Mouse (Mus musculus) hindbrain, embryonic 11.5 days (tissue): ENCODE data around the gene Ugt1a6b. TPM values are rescaled to one million over a fixed set of nuclear protein-coding genes. Genes with fewer than 3 reads are reported as not detected.

Source experiments
- ATAC-seq: fragments of 200-750 bp; cut with Nextera tagmentation; 2 replicates; pipeline ENCODE4 v1.8.0; 2017; ENCODE audit warnings: mild to moderate bottlenecking, moderate TSS enrichment, moderate library complexity; ENCODE audit not compliant: low FRiP score
- DNase-seq: peaks from one replicate; pipeline ENCODE4 v3.0.0-alpha.2; 2015; ENCODE audit warnings: low spot score
- H3K27ac ChIP-seq: fragments of 300-500 bp; sonication (generic); 2 replicates; pipeline ENCODE4 v1.5.1; 2014; ENCODE audit warnings: mild to moderate bottlenecking, low read depth, low read length
- H3K27me3 ChIP-seq: fragments of 300-500 bp; sonication (generic); 2 replicates; pipeline ENCODE4 v1.6.1; 2014; ENCODE audit warnings: mild to moderate bottlenecking, low read length, moderate library complexity, mixed read lengths; ENCODE audit not compliant: control insufficient read depth, insufficient read depth
- H3K36me3 ChIP-seq: fragments of 300-500 bp; sonication (generic); 2 replicates; pipeline ENCODE4 v1.6.1; 2014; ENCODE audit warnings: mild to moderate bottlenecking, low read length, moderate library complexity, mixed read lengths; ENCODE audit not compliant: control insufficient read depth, insufficient read depth
- H3K4me1 ChIP-seq: fragments of 300-500 bp; sonication (generic); replicated peaks from 2 replicates; pipeline ENCODE4 v1.6.1; 2014; ENCODE audit warnings: low read length, mixed read lengths; ENCODE audit not compliant: control insufficient read depth, insufficient read depth
- H3K4me2 ChIP-seq: fragments of 300-500 bp; sonication (generic); replicated peaks from 2 replicates; pipeline ENCODE4 v1.6.1; 2014; ENCODE audit warnings: mild to moderate bottlenecking, low read depth, low read length
- H3K4me3 ChIP-seq: fragments of 300-500 bp; sonication (generic); 2 replicates; pipeline ENCODE4 v1.5.1; 2014; ENCODE audit warnings: low read depth, low read length
- H3K9ac ChIP-seq: fragments of 300-500 bp; sonication (generic); 2 replicates; pipeline ENCODE4 v1.6.1; 2014; ENCODE audit warnings: low read depth, low read length
- H3K9me3 ChIP-seq: fragments of 300-500 bp; sonication (generic); 2 replicates; pipeline ENCODE4 v1.6.1; 2016; ENCODE audit warnings: low read length; ENCODE audit not compliant: control insufficient read depth
- WGBS: fragments of 180-500 bp; shearing (Covaris S2); extraction: QIAGEN DNeasy Blood & Tissue Kit; methylation state at CpG from one replicate; pipeline ENCODE4 v1.1.7; 2014; 5-methylcytosine and 5-hydroxymethylcytosine counted together
- polyA plus RNA-seq: library from polyadenylated mRNA; unstranded; fragments of >200 nt; fragmentation: Nextera tagmentation; extraction: Ambion mirVana; gene quantifications from 2 replicates; pipeline ENCODE4 v1.2.1, GENCODE M21; 2014

The Ugt1a6b gene
- polyA plus RNA-seq, 1 experiment from 2014 or later = 0.17 TPM

- no peak overlapping the region for H3K4me3 ChIP-seq
- ATAC-seq = no peak
- no peaks in the 10 kb centered on the region for H3K27me3 ChIP-seq
- no peaks in the 10 kb centered on the region for H3K4me1 ChIP-seq
- H3K36me3 ChIP-seq = no peaks in the 10 kb centered on the region
- H3K9me3 ChIP-seq = peaks cover 95% of the 10 kb centered on the region
- no peak overlapping the region for H3K27ac ChIP-seq
- H3K4me2 ChIP-seq = no peak overlapping the region
- no peak for DNase-seq
- WGBS = 67% methylated on average over 14 of the region's 14 CpGs
- H3K9ac ChIP-seq = no peak overlapping the region
These were observed 130.6 kb downstream of the Ugt1a6b start for GRCm38 (mm10) chr1:88233421-88234247.

DNA sequence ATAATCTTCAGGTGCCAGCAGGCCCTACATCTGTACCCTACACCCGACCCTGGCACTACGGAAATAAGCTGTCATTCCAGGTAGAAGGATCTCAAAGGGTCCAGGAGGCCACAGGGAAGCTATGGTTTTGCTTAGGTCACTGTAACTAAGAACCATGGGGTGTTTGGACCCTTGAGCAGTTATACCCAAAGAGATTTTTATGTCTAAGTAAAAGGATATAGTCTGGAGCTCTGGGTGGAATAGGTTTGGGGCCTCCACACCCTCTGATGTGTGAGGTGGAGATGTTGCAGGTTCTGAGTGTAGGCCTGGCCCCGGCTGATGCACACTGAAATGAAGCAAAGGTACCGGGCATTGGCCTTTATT is 131.2 kb downstream of the Ugt1a6b start:
- Histone ChIP-seq H3K9me3 (peaks cover 95% of the 10 kb centered on the region), H3K4me2 (no peak overlapping the region), H3K36me3 (no peaks in the 10 kb centered on the region), H3K9ac (no peak overlapping the region), H3K27ac (no peak overlapping the region), H3K4me1 (no peaks in the 10 kb centered on the region), H3K27me3 (no peaks in the 10 kb centered on the region), H3K4me3 (no peak overlapping the region)
- ATAC-seq (no peak), DNase-seq (no peak)
- WGBS = 66% methylated on average over 4 of the region's 4 CpGs

- Histone ChIP-seq H3K36me3 (no peaks in the 10 kb centered on the region), H3K27me3 (no peaks in the 10 kb centered on the region), H3K27ac (no peak overlapping the region), H3K9me3 (peaks cover 95% of the 10 kb centered on the region), H3K4me3 (no peak overlapping the region), H3K4me1 (no peaks in the 10 kb centered on the region), H3K9ac (no peak overlapping the region), H3K4me2 (no peak overlapping the region)
- no peak for DNase-seq
- WGBS = 46% methylated on average over 5 of the region's 5 CpGs
- ATAC-seq = no peak
These were observed 131.6 kb downstream of the Ugt1a6b start for GRCm38 (mm10) chr1:88234646-88235045.

GRCm38 (mm10) chr1:88235046-88235893 is 132.2 kb downstream of the Ugt1a6b start:
- H3K4me3 ChIP-seq = no peak overlapping the region
- peaks cover 95% of the 10 kb centered on the region for H3K9me3 ChIP-seq
- WGBS = 65% methylated on average over 11 of the region's 11 CpGs
- no peak overlapping the region for H3K27ac ChIP-seq
- no peak for ATAC-seq
- no peaks in the 10 kb centered on the region for H3K27me3 ChIP-seq
- no peak for DNase-seq
- H3K36me3 ChIP-seq = no peaks in the 10 kb centered on the region
- H3K4me1 ChIP-seq = no peaks in the 10 kb centered on the region
- H3K4me2 ChIP-seq = no peak overlapping the region
- no peak overlapping the region for H3K9ac ChIP-seq

DNA sequence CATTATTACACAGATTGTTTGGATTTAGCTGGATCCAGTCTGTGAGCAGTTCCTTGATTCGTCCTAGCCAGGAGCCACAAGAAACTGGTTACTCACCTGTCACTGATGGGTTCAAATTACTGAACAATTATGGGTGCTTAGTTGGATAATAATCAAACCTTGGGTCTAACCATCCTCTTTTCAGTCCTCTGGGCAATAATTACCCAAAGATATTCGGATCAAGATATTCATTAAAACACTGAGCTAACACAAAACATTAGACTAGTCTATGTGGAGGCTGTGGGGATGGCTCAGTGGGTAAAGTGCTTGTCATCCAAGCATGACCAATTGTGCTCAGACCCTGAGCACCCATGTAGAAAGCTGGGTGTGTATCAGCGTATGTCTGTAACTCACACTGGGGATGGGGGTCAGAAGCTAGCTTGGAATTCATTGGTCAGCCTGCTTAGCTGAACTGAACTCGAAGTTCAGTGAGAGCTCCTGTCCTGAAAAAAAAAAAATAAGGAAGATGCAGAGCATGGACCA is 132.9 kb downstream of the Ugt1a6b start:
- Histone ChIP-seq H3K27me3 (no peaks in the 10 kb centered on the region), H3K36me3 (no peaks in the 10 kb centered on the region), H3K9ac (no peak overlapping the region), H3K4me3 (no peak overlapping the region), H3K4me1 (no peaks in the 10 kb centered on the region), H3K27ac (no peak overlapping the region), H3K4me2 (no peak overlapping the region), H3K9me3 (peaks cover 95% of the 10 kb centered on the region)
- 68% methylated on average over 4 of the region's 4 CpGs for WGBS
- no peak for DNase-seq
- ATAC-seq = no peak

GRCm38 (mm10) chr1:88237311-88237710 is 134.3 kb downstream of the Ugt1a6b start:
- Histone ChIP-seq H3K36me3 (no peaks in the 10 kb centered on the region), H3K9ac (no peak overlapping the region), H3K4me2 (no peak overlapping the region), H3K4me3 (no peak overlapping the region), H3K27ac (no peak overlapping the region), H3K27me3 (no peaks in the 10 kb centered on the region), H3K9me3 (peaks cover 90% of the 10 kb centered on the region), H3K4me1 (no peaks in the 10 kb centered on the region)
- WGBS = 81% methylated on average over 5 of the region's 5 CpGs
- DNase-seq (no peak), ATAC-seq (no peak)

DNA sequence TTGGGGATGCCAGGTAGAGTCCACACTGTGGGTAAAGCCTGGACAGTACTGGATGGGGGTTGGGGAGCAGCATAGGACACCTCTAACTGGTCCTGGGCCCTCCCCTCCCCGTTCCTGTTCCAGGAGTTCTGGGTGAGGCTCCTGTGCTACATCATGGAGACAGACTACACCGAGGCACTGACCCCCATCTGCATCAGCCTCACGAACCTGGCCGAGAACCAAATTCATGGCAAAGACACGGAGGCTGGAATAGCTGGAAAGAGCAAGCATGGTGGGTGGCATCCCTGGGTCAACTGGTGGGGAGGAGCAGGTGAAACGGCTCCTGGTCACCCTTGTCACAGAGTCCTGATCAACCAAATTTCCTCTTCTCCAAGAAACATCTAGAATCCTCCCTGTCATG is 135.7 kb downstream of the Ugt1a6b start:
- H3K27me3 ChIP-seq = no peaks in the 10 kb centered on the region
- H3K4me2 ChIP-seq = no peak overlapping the region
- ATAC-seq = no peak
- WGBS = 79% methylated on average over 6 of the region's 6 CpGs
- H3K9me3 ChIP-seq = peaks cover 88% of the 10 kb centered on the region
- no peaks in the 10 kb centered on the region for H3K36me3 ChIP-seq
- H3K4me3 ChIP-seq = no peak overlapping the region
- H3K27ac ChIP-seq = no peak overlapping the region
- no peak overlapping the region for H3K9ac ChIP-seq
- no peaks in the 10 kb centered on the region for H3K4me1 ChIP-seq
- DNase-seq = no peak

- Histone ChIP-seq H3K27ac (no peak overlapping the region), H3K27me3 (no peaks in the 10 kb centered on the region), H3K4me3 (no peak overlapping the region), H3K4me1 (no peaks in the 10 kb centered on the region), H3K36me3 (no peaks in the 10 kb centered on the region), H3K9ac (no peak overlapping the region), H3K9me3 (peaks cover 87% of the 10 kb centered on the region), H3K4me2 (no peak overlapping the region)
- WGBS = 73% methylated on average over 5 of the region's 5 CpGs
- no peak for ATAC-seq
- DNase-seq = no peak
These were observed 137.0 kb downstream of the Ugt1a6b start for GRCm38 (mm10) chr1:88240072-88240471.
